Mouse (Mus musculus) skeletal muscle tissue, adult 2 months (tissue): ENCODE results near the gene Tmem150b.

ENCODE experiments used
- DNase-seq: peaks from one replicate; pipeline ENCODE4 v3.0.0-alpha.2; 2012; ENCODE audit warnings: low read depth, low spot score

The Tmem150b gene

DNA sequence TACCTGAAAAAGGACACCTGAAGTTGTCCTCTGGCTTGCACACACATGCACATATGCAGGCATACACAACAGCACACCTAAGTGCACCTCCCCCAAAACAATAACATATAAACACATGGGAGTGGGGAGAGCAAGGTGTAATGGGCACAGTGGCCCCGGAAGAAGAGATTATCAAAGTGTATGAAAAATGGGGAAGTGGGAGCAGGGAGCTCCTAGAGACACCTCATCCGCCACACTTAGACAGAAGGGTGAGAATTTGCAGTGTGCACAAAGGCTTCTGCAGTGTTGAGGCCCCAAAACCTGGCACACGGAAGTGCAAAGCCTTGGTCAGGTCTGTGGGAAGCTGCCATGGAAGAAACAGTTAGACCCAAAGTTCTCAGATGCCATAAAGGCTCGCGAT lies 6.0 kb upstream of the Tmem150b start:
- no peak for DNase-seq

DNA sequence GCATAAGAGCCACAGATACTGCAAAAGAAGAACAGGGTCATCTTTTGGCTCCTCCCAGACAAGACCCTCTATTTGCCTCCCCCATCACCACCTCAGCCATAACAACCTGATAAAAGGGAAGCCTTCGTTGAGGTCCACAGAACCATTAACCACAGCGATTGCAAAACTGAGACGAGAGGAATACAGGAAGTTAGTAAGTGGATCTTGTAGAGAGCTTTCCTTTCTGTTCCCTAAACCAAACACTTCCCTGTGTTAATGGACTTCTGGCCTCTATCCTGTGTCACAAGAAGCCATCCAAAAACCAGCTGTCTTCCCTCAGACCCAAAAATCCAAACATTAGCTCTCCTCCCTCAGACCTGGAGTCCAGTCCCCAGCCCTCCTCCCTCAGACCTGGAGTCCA lies 690 bp downstream of the Tmem150b start:
- DNase-seq: no peak

DNA sequence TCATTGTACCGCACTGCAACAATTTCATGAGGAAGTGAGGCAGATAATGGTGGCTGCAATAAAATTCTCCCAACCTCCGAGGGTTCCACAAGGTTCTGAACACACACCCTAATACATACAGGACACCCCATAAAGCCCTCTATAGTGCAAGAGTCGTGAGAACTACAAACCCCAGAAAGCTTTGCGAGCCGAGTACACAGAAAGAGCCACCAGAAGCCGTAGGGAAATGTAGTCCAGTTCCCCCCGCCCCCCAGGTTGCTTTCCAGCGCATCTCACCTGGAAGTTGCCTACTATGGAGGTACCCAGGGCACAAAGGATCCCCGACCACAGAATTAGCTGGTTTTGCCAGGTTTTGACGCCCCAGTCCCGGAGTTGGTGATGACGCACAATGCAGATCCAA lies 1.5 kb downstream of the Tmem150b start:
- DNase-seq: no peak

DNA sequence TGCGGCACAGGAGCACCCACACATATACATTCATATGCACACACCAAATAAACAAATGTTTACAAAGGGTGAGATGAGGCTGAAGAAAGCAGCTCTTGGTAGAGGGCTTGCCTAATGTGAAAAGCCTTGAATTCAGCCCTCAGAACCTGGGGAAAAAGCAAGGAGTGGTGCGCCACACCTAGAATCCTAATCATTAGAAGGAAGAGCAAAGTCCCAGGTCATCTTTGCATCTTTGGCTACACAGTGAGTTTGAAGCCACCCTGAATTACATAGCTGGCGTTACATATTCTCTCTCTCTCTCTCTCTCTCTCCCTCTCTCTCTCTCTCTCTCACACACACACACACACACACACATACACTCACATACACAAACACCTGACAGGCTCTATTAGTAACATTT lies 5.8 kb downstream of the Tmem150b start:
- no peak for DNase-seq

DNA sequence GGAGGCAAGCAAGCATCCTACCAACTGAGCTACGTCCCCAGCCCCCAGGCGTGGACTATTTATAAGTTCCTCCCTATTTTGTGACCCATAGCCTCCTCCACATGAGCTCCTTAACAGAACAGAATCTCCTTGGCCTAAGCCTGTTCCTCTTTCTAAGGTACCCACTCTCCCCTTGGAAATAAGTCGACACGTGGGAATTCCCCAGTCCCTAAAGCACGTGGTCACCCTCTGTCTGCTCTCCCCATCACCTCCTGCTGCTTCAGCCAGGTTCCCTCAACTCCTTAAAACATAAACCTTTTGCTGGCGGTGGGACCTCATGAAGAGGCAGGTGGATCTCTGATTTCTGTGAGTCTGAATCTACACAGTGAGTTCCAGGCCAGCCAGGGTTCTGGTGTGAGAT lies 8.1 kb downstream of the Tmem150b start:
- no peak for DNase-seq

DNA sequence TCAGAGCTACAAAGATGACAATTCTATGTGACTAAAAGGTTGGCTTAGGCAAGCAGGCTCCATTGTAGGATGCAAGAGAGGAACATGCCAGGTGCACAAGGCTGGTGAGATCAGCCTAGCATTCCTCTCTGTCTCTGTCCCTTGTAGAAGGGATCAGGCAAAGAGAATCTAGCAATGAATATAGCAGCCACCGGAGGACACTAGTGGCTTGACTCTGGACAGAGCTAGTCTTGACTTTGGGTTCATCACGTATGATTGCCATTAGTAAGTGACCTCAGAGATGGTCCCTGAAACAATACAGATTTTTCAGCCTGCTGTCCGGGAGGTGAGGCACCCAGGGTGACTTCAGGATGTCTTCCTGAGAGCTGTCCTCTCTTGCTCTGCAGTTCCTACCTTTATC lies 12.5 kb downstream of the Tmem150b start:
- DNase-seq: no peak

DNA sequence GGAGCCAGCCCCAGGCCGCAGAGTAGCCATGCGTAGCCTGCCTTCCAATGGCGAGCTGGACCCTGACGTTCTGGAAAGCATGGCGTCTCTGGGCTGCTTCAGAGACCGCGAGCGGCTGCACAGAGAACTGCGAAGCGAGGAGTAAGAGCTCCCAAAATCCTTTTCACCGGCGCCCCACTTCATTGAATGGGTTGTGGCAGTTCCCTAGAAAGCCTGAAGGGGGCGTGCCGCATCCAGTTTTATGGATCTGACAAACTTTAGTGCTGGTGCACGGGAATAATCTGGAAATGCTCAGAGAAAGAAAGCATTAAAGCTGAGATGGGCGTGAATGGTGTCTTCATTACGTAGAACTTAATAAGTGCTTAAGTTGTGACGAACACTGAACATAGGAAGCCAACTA lies 20.0 kb downstream of the Tmem150b start:
- no peak for DNase-seq

DNA sequence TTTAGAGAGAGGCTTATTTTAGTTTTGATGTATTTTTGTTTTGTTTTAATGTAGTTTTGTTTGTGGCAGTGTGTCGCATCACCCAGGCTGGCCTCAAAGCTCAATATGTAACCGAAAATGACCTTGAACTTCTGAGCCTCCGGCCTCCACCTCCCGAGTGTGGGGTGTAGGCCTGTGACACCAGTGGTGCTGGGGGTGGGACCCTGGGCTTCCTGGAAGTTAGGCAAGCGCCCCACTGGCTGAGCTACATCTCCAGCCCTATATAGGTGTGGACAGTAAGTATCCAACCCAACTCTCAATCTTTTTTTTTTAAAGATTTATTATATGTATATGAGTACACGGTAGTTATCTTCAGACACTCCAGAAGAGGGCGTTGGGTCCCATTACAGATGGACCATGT lies 21.9 kb downstream of the Tmem150b start:
- DNase-seq: no peak

DNA sequence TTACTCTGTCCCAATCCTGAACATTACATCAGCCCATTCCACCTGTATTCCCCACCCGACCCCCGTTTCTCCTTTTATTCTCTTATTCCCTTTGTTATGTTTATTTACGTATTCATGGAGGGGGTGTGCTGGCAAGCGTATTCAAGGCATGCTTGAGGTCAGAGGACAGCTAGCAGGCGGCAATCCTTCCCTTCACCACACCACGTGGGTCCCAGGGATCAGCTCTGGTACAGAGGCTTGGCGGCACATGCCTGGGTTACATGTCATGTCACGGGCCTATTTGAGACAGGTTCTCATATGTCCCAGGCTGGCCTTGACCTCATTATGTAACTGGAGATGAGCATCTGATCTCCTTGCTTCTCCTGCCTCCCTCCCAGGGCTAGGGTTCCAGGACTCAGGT lies 22.7 kb downstream of the Tmem150b start:
- peak; percentile 32 for DNase-seq

DNA sequence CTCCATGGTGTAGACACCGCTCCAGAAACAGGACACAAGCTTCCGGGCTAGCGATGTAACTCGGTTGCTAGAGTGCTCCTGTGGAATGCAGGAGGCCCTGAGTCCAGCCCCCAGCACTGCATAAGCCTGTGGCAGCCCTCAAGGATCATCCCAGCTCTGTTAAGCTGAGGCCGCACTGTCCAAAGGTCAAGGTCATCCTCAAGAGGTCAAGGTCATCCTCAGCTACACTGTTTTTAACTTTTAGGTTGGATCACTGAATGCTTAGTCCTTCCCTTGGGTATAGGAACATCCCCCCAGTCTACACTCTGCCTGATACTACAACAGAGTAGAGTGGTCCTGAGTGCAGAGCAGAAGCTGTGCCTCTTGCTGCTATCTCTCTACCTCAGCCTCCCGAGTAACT lies 32.0 kb downstream of the Tmem150b start:
- DNase-seq: no peak

DNA sequence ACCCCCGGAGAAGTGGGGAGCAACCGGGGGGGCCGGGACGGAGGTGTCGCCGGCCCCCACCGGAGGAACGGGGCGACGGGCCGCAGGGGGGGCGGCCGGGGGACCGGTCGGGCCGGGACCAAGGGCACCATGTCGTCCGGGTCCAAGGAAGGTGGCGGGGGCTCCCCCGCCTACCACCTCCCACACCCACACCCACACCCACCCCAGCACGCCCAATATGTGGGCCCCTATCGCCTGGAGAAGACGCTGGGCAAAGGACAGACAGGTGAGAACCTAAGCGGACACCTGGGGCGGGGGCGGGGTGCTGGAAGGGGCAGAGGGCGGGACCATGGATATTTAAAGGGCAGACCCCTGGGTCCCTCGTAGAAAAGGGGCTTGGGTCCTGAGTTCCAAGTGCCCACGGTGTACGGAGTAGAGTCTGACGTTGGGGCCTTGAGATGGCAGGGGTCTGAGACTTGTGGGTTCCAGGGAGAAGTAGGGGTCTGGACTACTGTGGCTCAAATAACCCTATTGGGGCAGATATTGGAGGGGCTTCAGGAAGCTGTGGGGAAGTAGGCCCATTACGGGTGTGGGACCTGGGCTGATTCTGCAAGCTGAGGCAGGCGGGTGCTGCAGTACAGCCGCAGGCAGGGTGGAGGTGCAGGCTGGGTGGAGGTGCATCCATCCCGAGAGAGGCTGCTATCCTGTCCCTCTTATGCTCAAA lies 33.9 kb downstream of the Tmem150b start:
- no peak for DNase-seq

DNA sequence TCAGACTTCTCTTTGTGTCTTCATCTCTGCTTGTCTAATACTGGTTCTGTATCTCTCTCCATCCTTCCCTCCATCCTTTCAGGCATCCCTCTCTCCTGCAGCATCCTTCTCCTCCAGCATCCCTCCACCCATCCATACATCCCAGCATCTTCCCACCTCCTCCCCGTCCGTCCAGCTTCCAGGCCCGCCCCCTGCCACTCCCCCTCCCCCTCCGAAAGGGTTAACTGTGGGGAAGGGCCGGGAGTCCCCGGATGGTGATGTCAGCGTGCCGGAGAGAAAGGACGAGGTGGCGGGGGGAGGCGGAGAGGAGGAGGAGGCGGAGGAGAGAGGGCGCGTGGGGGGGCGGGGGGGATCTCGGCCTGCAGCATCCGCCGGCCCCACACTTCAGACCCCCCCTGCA lies 34.7 kb downstream of the Tmem150b start, which contains the start of gene Brsk1:
TSS of gene Brsk1 (plus strand) at position 218 of the 400 bp plus-strand sequence.
- DNase-seq: no peak

DNA sequence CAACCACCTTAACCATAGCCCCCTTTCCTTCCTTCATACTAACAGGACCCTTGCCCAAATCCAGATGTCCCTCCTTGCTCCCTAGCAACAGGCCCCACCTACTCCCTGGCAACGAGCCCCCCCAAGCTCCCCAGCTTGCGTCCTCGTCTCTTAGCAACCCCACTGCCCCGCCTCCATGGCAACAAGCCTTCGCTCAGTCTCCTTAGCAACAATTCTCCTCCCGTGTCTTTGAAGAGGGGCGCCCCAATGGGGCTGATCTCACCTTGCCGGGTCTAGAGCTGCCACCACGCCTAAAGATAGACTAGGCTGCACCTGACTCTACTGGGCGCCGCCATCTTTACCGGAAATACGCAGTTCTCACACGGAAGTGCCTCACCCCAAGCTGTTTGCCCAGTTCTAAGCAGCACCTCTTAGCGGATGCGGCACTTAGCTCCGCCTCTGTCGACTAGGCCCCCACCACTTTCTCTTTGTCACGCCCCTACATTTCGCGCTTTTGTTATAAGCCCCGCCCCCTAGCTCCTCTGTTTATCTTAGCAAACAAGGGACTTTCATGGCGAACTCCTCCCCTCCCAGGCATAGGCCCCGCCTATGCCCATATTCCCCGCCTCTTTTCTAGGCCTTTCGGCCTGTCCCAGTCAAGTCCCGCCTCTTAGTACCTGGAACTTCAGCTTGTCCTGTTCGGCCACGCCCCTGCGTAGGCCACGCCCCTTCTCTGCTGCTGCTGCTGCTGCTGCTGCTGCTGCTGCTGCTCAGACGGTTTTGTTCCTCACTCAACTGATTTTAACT lies 40.2 kb downstream of the Tmem150b start, which contains the start of gene Hspbp1:
TSS of gene Hspbp1 (minus strand) at position 437 of the 786 bp plus-strand sequence.
- DNase-seq: peak; percentile 98

DNA sequence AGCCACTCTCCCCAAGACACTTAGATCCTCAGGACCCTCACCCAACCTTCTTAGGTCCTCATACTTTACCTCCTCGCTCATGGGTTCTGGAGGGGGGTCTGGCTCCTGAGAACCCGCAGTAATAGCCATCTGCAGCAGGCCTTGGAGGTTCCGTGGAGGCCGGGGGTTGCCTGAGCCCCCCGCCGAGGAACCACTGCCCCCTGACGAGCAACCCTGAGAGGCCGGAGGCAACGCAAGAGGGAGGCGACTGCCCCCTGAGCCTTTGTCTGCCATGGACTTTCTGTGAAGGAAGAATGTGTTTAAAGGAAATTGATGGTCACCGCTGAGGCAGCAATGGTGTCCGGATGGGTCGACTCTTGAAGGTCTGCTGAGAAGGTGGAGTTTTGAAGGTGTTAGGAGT lies 40.8 kb downstream of the Tmem150b start:
- no peak for DNase-seq

DNA sequence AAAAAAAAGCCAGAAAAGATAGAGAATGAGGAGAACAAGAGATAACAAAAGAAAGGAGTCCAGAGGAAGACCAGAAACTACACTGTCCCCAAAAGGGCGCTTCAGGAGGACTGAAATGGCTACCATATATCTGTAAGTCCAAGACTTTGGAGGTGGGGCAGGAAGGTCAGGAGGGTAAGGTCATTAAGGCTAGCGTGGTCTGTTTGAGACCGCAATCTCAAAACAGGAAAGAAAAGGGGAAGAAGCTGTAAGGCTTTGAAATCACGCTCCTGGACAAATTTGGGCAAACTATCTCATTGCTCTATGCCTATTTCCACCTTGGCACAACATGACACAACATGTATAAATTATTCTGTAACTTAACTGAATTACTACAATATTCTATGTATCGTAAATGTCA lies 41.7 kb downstream of the Tmem150b start:
- DNase-seq: no peak

DNA sequence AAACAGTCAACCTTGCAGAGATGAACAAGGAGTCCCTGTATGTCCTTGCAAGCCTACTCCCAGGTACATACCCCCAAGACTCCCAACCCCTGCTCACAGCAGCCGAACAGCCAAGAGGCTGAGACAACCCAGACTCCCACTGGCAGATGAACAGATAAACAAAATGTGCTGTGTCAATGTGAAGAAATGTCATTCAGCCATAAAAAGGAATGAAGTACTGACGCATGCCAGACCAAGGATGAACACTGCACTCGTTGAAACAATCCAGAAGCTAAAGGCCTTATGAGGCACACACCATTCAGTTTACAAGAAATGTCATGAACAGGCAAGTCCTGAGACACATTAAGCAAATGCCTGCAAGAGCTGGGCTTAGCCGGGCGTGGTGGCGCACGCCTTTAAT lies 49.8 kb downstream of the Tmem150b start:
- no peak for DNase-seq

DNA sequence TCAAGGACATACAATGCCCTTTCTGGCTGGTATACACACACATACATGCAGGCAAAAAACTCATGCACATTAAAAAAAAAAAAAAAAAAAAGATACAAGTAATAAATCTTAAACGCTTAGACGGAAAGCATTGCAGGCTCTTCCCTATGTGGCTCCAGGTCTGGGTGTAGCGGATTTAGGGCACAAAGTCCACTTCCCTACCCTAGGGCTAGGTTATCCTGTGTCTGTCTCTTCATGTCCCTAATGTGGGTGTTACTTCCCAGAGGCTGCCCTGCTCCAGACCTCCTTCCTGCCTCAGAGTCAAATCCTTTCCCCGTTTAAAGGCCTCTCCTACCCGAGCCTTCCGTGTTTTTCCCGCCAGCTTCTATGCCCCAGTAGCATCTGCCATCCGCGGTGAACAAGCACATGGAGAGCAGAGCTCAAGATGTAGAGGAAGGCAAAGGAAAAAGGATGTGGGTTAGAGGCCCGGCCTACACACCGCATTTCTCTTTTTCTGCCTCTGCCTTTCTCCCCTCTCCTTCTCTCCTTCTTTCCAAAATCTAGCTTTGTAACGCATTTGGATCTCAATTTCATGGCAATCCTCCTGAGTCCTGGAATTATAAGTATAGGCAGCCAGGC lies 50.8 kb downstream of the Tmem150b start:
- no peak for DNase-seq

DNA sequence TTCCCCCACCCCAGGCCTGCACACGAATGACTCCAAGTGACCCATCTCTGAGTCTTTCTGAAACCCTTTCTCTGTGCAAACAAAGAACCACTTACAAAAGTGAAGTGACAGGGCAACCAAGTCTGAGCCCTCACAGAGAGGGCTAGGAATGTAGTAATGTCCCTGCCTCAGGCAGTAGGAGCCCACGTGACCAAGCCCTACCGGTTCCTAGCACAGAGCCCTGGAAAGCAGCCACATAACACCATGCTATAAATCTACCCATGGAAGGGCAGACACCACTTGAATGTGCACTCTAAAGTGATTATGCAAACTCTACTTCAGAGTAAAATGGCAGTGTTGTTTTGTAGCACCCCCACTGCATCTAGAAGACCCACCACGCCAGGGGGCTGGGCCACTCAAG lies 53.1 kb downstream of the Tmem150b start:
- DNase-seq: no peak

DNA sequence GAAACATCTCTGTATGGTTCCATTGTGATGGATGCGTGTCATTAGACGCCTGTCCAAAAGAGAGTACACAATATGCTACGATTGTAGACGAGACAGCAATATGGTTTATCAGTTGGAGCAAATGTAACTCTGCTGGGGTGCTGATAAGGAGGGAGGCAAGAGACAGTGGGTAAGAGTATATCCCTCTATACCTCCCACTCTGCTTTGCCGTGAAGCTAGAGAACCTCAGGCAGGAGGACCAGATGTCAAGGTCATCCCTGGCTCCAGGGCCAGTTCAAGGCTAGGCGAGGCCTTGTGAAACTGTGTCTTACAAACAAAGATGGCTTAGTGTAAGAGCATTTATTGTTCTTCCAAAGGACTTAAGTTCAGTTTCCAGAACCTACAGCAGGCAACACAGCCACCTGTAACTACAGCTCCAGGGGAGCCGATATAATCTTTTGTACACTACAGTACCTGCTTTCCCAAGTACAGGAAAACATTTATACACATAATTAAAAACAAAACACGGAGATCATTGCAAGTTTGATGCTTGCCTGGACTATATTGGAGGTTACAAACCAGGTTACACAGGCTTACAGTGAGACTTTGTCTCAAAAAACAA lies 54.3 kb downstream of the Tmem150b start:
- no peak for DNase-seq

DNA sequence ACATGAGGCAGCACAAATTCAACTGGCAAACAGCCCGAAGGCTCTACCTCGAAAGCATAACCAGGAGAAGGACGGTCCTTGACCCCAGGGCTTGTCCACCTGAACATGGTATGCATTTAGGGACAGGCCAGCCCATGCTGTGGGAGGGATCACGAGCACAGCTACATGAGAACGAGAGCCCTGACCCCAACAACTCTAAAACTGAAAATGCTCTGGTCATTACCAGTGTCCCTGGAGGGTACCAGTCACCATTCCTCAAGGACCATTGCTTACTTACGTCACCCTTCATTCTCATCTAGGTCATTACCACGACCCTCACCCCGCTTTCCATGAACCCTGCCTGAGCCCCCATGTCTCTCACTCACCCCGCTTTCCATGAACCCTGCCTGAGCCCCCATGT lies 55.9 kb downstream of the Tmem150b start:
- no peak for DNase-seq

DNA sequence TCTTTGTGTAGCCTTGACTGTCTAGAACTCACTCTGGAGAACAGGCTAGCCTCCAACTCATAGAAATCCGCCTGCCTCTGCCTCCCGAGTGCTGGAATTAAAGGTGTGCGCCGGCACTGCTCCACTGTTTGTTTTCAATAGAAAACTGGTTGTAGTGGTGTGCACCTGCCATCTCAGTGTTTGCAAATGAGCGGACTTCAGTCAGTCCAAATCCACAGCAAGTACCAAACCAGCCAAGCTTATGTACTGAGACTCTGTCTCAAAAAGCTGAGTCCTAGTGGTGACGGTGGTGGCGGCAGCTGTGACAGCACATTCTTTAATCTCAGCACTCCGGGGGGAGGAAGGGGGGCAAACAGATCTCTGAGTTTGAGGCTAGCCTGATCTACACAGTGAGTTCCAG lies 56.5 kb downstream of the Tmem150b start:
- no peak for DNase-seq

DNA sequence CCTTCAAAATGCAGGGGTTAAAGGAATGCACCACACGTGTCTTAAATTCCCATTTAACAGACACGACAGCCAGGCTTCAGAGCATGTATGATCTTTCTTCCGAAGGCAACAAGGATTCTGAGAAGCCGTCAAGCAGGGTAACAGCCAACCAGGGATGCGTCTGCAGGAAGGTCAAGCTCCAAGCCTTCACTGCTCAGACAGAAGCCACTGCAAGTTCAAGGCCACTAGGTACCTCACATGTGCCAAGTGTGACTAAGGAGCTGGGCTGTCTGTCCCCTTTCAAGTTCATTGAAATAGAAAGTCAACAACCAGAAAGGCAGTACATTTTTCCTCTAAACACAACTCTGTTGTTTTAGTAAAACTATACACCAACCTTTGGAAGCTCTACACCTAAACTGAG lies 58.2 kb downstream of the Tmem150b start:
- no peak for DNase-seq
